Mouse (Mus musculus): Measurements from ENCODE around the gene Rnf166. TPM values are rescaled to one million over a fixed set of nuclear protein-coding genes. Genes with fewer than 3 reads are reported as not detected.

Gene Rnf166
- total and polyA plus RNA-seq, 3 experiments: 7.7 to 13.0 (median 8.5) TPM

- TF ChIP-seq USF2 (conservative IDR thresholded peaks at IDR 0.05; ENCODE audit: low read depth, low read length) (no peak), PAX5 (IDR thresholded peaks at IDR 0.05; ENCODE audit: low read length) (no peak), E2F4 (IDR thresholded peaks at IDR 0.05; ENCODE audit: insufficient replicate concordance, low read depth, low read length) (no peak), KAT2A (IDR thresholded peaks at IDR 0.05; ENCODE audit: insufficient replicate concordance, low read length) (no peak), NRF1 (IDR thresholded peaks at IDR 0.05; ENCODE audit: low read depth, low read length) (no peak), MAFK (IDR thresholded peaks at IDR 0.05; ENCODE audit: insufficient replicate concordance, low read length) (no peak), ZC3H11A (IDR thresholded peaks at IDR 0.05; ENCODE audit: low read depth, low read length) (no peak), CHD1 (IDR thresholded peaks at IDR 0.05; ENCODE audit: low read depth, low read length) (no peak), HCFC1 (IDR thresholded peaks at IDR 0.05; ENCODE audit: low read depth, low read length) (no peak), MEF2A (IDR thresholded peaks at IDR 0.05; ENCODE audit: borderline replicate concordance, low read depth, low read length) (no peak), RCOR1 (conservative IDR thresholded peaks at IDR 0.05; ENCODE audit: low read depth, low read length) (no peak), JUND (conservative IDR thresholded peaks at IDR 0.05; ENCODE audit: low read depth, low read length) (no peak), IRF4 (IDR thresholded peaks at IDR 0.05; ENCODE audit: low read depth, low read length) (no peak), MAZ (IDR thresholded peaks at IDR 0.05; ENCODE audit: low read depth, low read length) (no peak), MXI1 (IDR thresholded peaks at IDR 0.05; ENCODE audit: low read depth, low read length) (no peak), RAD21 (IDR thresholded peaks at IDR 0.05; ENCODE audit: low read depth, low read length) (no peak), ZMIZ1 (IDR thresholded peaks at IDR 0.05; ENCODE audit: low read depth, low read length) (no peak), ZKSCAN1 (IDR thresholded peaks at IDR 0.05; ENCODE audit: borderline replicate concordance, low read depth, low read length) (no peak)
- H3K27ac ChIP-seq (ENCODE audit: insufficient read depth, low read depth): no peak within 1 kb of the TSS
- H3K9me3 ChIP-seq (replicated peaks; ENCODE audit: low read length): no peaks in the 10 kb centered on the region
- H3K9ac ChIP-seq (ENCODE audit: insufficient read depth, low read depth): no peak within 1 kb of the TSS
- H3K79me2 ChIP-seq (replicated peaks; ENCODE audit: control insufficient read depth, extremely low read depth, insufficient read depth, poor library complexity, severe bottlenecking): no peaks in the 10 kb centered on the region
- H3K36me3 ChIP-seq (replicated peaks in 1 of 2; ENCODE audit: control insufficient read depth in 1 of 2, insufficient read depth in 1 of 2, low read length in 1 of 2): peaks cover 56 to 89% of the 10 kb centered on the region in 2 experiments
- DNase-seq (ENCODE audit: extremely low read depth): no peak
- dilution Hi-C loops (cut with MboI; ENCODE audit: extremely low pct_ligation_motif_present, extremely low pct_unique_long_range_greater_than_20kb, low sequenced_read_pairs): no loop called here
- peaks cover 12 to 58% of the 10 kb centered on the region in 2 experiments for H3K4me1 ChIP-seq (ENCODE audit: control insufficient read depth in 1 of 2, insufficient read depth in 2 of 2)
- in situ Hi-C loops (cut with MboI; ENCODE audit: low pct_ligation_motif_present, low pct_unique_long_range_greater_than_20kb, low sequenced_read_pairs): no loop called here
- H3K4me3 ChIP-seq (replicated peaks in 1 of 3; ENCODE audit: low read depth in 2 of 3, low read length in 2 of 3, poor library complexity in 1 of 3): no peak within 1 kb of the TSS
- no peak within 1 kb of the TSS for H3K4me2 ChIP-seq (ENCODE audit: insufficient read depth, low read depth, poor library complexity, severe bottlenecking)
- H3K27me3 ChIP-seq (replicated peaks): no peaks in the 10 kb centered on the region
Measured at GRCm38 (mm10) chr8:122421376-122422070, 54.3 kb downstream of the Rnf166 start, which contains the start of gene Il17c. Gene Il17c (plus strand): TSS chr8:122422020.

- Histone ChIP-seq H3K4me1 (ENCODE audit: control insufficient read depth in 1 of 2, insufficient read depth in 2 of 2) (peaks cover 6 to 55% of the 10 kb centered on the region in 2 experiments), H3K9ac (ENCODE audit: insufficient read depth, low read depth) (no peak overlapping the region), H3K4me3 (replicated peaks in 1 of 3; ENCODE audit: low read depth in 2 of 3, low read length in 2 of 3, poor library complexity in 1 of 3) (no peak overlapping the region), H3K36me3 (replicated peaks in 1 of 2; ENCODE audit: control insufficient read depth in 1 of 2, insufficient read depth in 1 of 2, low read length in 1 of 2) (peaks cover 56 to 88% of the 10 kb centered on the region in 2 experiments), H3K9me3 (replicated peaks; ENCODE audit: low read length) (no peaks in the 10 kb centered on the region), H3K4me2 (ENCODE audit: insufficient read depth, low read depth, poor library complexity, severe bottlenecking) (no peak overlapping the region), H3K79me2 (replicated peaks; ENCODE audit: control insufficient read depth, extremely low read depth, insufficient read depth, poor library complexity, severe bottlenecking) (no peaks in the 10 kb centered on the region), H3K27me3 (replicated peaks) (no peaks in the 10 kb centered on the region), H3K27ac (ENCODE audit: insufficient read depth, low read depth) (no peak overlapping the region)
- in situ Hi-C loops (cut with MboI; ENCODE audit: low pct_ligation_motif_present, low pct_unique_long_range_greater_than_20kb, low sequenced_read_pairs): no loop called here
- dilution Hi-C loops (cut with MboI; ENCODE audit: extremely low pct_ligation_motif_present, extremely low pct_unique_long_range_greater_than_20kb, low sequenced_read_pairs): no loop called here
- no peak for TF ChIP-seq MAFK (IDR thresholded peaks at IDR 0.05; ENCODE audit: insufficient replicate concordance, low read length)
- TF ChIP-seq CHD1 (IDR thresholded peaks at IDR 0.05; ENCODE audit: low read depth, low read length): no peak
- no peak for TF ChIP-seq CHD2 (IDR thresholded peaks at IDR 0.05; ENCODE audit: low read length)
- no peak for TF ChIP-seq USF1 (IDR thresholded peaks at IDR 0.05; ENCODE audit: low read depth, low read length)
- no peak for TF ChIP-seq IRF4 (IDR thresholded peaks at IDR 0.05; ENCODE audit: low read depth, low read length)
- no peak for TF ChIP-seq PAX5 (IDR thresholded peaks at IDR 0.05; ENCODE audit: low read length)
- TF ChIP-seq POLR2A (IDR thresholded peaks at IDR 0.05; ENCODE audit: low read depth, low read length): no peak
- DNase-seq (ENCODE audit: extremely low read depth): no peak
Measured at GRCm38 (mm10) chr8:122419881-122420555, 55.8 kb downstream of the Rnf166 start.

Data from CH12.LX (cell line).